Mouse (Mus musculus) forebrain, embryonic 12.5 days (tissue): ENCODE data around the gene Gm49361. TPM values are rescaled to one million over a fixed set of nuclear protein-coding genes. Genes with fewer than 3 reads are reported as not detected.

Experiments used
- ATAC-seq: fragments of 200-750 bp; cut with Nextera tagmentation; 2 replicates; pipeline ENCODE4 v1.8.0; 2017; ENCODE audit warnings: moderate TSS enrichment; ENCODE audit not compliant: low FRiP score
- H3K27ac ChIP-seq: fragments of 300-500 bp; sonication (generic); 2 replicates; pipeline ENCODE4 v1.5.1; 2016; ENCODE audit warnings: mild to moderate bottlenecking
- H3K27me3 ChIP-seq: fragments of 300-500 bp; sonication (generic); 2 replicates; pipeline ENCODE4 v1.6.1; 2016; ENCODE audit warnings: mild to moderate bottlenecking
- H3K36me3 ChIP-seq: fragments of 300-500 bp; sonication (generic); replicated peaks from 2 replicates; pipeline ENCODE4 v1.6.1; 2016; ENCODE audit warnings: mild to moderate bottlenecking
- H3K4me1 ChIP-seq: fragments of 300-500 bp; sonication (generic); 2 replicates; pipeline ENCODE4 v1.6.1; 2016
- H3K4me2 ChIP-seq: fragments of 300-500 bp; sonication (generic); 2 replicates; pipeline ENCODE4 v1.6.1; 2016; ENCODE audit warnings: mild to moderate bottlenecking, moderate library complexity
- H3K4me3 ChIP-seq: fragments of 300-500 bp; sonication (generic); replicated peaks from 2 replicates; pipeline ENCODE4 v1.5.1; 2016; ENCODE audit warnings: mild to moderate bottlenecking
- H3K9ac ChIP-seq: fragments of 300-500 bp; sonication (generic); 2 replicates; pipeline ENCODE4 v1.6.1; 2016; ENCODE audit warnings: mild to moderate bottlenecking
- H3K9me3 ChIP-seq: fragments of 300-500 bp; sonication (generic); 2 replicates; pipeline ENCODE4 v1.6.1; 2016
- WGBS: fragments of 180-500 bp; shearing (Covaris S2); methylation state at CpG from one replicate; pipeline ENCODE4 v1.1.7; 2016; 5-methylcytosine and 5-hydroxymethylcytosine counted together
- polyA plus RNA-seq: library from polyadenylated mRNA; unstranded; fragments of >200 nt; fragmentation: Nextera tagmentation; extraction: Ambion mirVana; gene quantifications from 2 replicates; pipeline ENCODE4 v1.2.1, GENCODE M21; 2016

The Gm49361 gene
- not detected in 2 replicates for polyA plus RNA-seq

DNA sequence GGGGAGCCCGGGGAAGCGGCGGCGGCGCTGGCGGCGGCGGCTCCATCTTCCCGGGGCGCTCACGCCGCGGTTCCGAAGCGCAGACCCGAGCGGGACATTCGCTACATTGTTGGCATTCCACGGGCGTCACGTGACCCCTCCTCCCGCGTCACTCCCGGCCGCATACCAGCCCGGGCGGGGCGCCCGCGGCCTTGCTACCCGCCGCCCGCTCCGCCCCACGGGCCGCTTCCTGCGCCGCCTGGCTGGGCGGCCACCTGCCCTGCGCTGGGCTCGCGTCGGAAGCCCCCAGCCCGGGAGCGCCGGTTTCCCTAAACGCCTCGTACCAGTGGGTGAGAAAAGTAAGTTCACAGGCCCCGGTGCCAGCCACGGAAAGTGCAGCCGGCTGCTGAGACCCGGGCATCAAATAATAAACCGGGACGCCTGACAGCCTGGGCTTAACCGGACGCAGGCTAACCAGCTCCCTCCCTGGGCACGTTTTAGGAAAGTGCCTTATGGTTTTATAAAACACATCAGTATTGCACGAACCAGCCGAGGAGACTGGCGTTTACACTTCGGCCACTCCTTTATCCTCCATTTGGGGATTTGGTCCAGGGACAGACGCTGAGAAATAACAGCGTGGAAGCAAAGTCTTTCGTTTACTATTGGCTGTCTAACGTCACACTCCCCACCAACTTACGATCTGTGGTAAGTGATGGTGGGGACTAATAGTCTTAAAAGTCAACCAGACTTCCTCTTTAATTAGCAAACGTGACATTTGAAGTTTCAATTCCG is at the start of gene Gm49361:
Gene Gm49361 (minus strand): TSS at position 103 of the 771 bp plus-strand sequence.
- no peaks in the 10 kb centered on the region for H3K27me3 ChIP-seq
- peak within 1 kb of the TSS; percentile 92 for H3K4me3 ChIP-seq
- no peaks in the 10 kb centered on the region for H3K9me3 ChIP-seq
- WGBS, result under 1% methylated on average over 64 of the region's 68 CpGs
- ATAC-seq, result peak; percentile 88
- H3K4me2 ChIP-seq, result peak within 1 kb of the TSS; percentile 88
- H3K36me3 ChIP-seq, result no peaks in the 10 kb centered on the region
- peaks cover 20% of the 10 kb centered on the region for H3K4me1 ChIP-seq
- peak within 1 kb of the TSS; percentile 88 for H3K9ac ChIP-seq
- H3K27ac ChIP-seq, result peak within 1 kb of the TSS; percentile 74

DNA sequence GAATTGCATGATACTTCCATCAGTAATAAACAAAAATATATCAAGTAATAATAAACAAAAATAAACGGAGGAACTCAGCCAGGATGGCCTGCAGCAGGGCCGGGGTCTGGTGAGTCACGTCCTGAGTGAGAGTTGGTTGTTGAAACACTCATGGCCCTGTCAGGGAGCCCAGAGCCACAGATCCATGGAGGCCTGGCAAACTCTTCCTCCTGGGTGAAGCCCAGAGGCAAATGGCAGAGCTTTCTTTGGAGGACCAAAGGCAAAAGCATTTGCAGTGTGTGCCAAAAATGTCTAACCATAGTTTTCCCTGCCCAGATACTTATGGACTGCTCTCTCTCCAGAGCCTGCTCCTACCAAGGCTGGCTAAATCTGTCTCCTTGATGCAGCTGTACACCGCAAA is 45.3 kb upstream of the Gm49361 start:
- no peak for ATAC-seq

DNA sequence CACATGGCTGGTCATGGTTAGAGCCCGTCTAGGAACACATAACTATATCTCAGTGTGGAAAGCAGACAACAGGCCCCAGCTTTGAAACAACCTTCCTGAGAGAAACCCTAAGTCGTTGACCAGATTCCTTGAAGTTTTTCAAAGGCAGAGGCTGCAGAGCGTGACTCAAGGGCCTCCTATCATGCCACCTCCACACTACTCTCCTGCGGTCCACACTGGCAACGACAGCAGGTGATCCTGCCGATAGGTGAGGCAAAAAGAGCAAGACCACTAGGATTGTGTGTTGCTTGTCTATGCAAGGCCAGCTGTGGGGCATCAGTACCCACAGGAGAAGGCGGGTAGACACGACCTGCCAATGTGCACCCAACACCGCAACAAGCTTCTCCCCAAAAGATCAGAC is 43.9 kb upstream of the Gm49361 start:
- H3K27ac ChIP-seq, result no peak overlapping the region
- no peak overlapping the region for H3K9ac ChIP-seq
- no peak overlapping the region for H3K4me2 ChIP-seq
- no peaks in the 10 kb centered on the region for H3K36me3 ChIP-seq
- no peaks in the 10 kb centered on the region for H3K27me3 ChIP-seq
- no peak overlapping the region for H3K4me3 ChIP-seq
- no peak for ATAC-seq
- 90% methylated on average over 9 of the region's 9 CpGs for WGBS
- H3K4me1 ChIP-seq, result no peaks in the 10 kb centered on the region
- no peaks in the 10 kb centered on the region for H3K9me3 ChIP-seq

More for the DNA sequence above, 45.3 kb upstream of the Gm49361 start:
- H3K4me1 ChIP-seq, result no peaks in the 10 kb centered on the region
- no peak overlapping the region for H3K9ac ChIP-seq
- H3K9me3 ChIP-seq, result no peaks in the 10 kb centered on the region
- no peak overlapping the region for H3K4me3 ChIP-seq
- H3K36me3 ChIP-seq, result no peaks in the 10 kb centered on the region
- H3K27ac ChIP-seq, result no peak overlapping the region
- H3K27me3 ChIP-seq, result no peaks in the 10 kb centered on the region
- WGBS, result 80% methylated on average over 4 of the region's 4 CpGs
- no peak overlapping the region for H3K4me2 ChIP-seq

DNA sequence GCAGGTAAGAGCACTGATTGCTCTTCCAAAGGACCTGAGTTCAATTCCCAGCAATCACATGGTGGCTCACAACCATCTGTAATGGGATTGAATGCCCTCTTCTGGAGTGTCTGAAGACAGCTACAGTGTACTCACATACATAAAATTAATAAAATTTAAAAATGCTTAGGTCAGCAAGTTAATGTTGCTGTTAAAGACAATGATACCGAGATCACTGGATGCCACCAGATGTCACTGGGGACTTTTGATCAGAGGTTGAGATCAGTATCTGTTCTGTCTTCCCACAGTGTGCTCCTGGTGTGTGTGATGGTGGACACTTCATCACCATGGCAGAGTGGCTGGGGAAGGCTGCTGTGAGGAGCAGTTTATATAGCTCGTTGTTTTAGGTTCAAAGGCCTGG is 43.4 kb upstream of the Gm49361 start:
- ATAC-seq, result no peak
- no peak overlapping the region for H3K9ac ChIP-seq
- no peak overlapping the region for H3K4me2 ChIP-seq
- H3K36me3 ChIP-seq, result no peaks in the 10 kb centered on the region
- H3K9me3 ChIP-seq, result no peaks in the 10 kb centered on the region
- WGBS, result 73% methylated on average over 2 of the region's 2 CpGs
- H3K27ac ChIP-seq, result no peak overlapping the region
- H3K4me1 ChIP-seq, result no peaks in the 10 kb centered on the region
- H3K27me3 ChIP-seq, result no peaks in the 10 kb centered on the region
- H3K4me3 ChIP-seq, result no peak overlapping the region

DNA sequence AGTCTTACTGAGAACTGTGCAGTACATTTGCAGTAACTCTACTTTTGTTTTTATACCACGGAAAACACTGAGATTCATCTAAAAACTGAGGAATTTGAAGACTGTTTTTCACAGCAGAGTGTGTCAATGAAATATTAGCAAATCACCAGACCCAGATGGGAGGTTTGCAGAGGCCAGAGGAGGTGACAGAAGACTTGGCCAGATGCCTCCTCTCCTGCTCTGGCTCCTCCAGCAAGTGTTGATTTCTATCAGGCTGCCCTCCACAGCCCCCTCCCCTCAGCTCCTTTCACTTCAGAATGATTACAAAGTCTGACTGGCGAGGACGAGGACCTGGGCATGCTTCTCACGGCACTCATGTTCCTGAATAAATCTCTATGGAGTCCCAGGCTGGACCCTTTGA is 41.5 kb upstream of the Gm49361 start:
- Histone ChIP-seq H3K27me3 (no peaks in the 10 kb centered on the region), H3K4me1 (no peaks in the 10 kb centered on the region), H3K9me3 (no peaks in the 10 kb centered on the region), H3K27ac (no peak overlapping the region), H3K36me3 (no peaks in the 10 kb centered on the region), H3K9ac (no peak overlapping the region), H3K4me3 (no peak overlapping the region), H3K4me2 (no peak overlapping the region)
- no peak for ATAC-seq
- 81% methylated on average over 4 of the region's 4 CpGs for WGBS

DNA sequence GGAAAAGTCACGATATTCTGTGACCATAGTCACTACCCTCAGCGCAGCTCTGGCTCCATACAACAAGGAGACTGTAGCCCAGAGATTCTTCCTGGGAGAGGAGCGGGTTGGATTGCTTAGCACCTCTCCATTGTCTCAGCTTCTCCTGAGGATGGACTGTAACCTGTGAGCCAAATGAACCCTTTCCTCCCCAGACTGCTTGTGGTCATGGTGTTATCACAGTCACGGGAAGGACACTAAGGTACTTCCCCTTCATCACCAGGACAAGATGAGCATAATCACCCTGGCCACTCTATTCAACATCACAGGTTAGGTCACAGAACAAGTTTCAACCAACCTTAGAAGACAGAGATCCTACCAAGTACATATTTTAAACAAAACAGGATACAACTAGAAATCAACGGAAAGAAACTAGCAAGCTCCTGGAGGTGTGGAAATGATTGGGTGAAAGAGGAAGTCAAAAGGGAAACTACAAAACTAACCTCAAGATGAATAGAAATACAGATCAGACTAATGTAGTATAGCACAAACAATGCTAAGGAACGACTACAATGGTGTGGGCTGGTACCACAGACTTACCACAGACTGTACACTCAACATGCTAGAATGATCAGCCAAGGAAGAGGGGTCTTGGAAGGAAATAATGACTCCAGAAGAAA is 26.4 kb upstream of the Gm49361 start:
- Histone ChIP-seq H3K27me3 (no peaks in the 10 kb centered on the region), H3K27ac (no peak overlapping the region), H3K9ac (no peak overlapping the region), H3K9me3 (0 out of 2 replicates have a peak, but pooled peaks cover 5% of the 10 kb centered on the region), H3K36me3 (no peaks in the 10 kb centered on the region), H3K4me3 (no peak overlapping the region), H3K4me2 (no peak overlapping the region), H3K4me1 (no peaks in the 10 kb centered on the region)
- 83% methylated on average over 6 of the region's 6 CpGs for WGBS
- no peak for ATAC-seq

DNA sequence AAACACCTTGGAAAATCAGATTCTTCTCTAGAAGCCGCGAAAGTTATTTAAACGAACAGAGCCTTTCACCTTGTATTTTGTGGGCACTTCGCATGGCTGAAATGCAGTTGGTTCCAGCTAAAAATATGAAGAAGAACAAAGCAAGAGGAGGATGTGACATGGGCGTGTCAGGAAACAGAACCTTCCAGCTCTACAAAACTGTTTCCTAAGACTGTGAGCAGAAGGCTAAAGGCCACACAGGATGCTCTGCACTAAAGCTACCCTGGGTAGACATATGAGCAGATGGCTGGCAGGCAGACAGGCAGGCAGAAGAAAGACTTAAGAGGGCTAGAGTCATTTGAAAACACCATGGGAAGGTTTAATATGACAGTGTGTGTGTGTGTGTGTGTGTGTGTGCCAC is 23.2 kb upstream of the Gm49361 start:
- Histone ChIP-seq H3K9ac (no peak overlapping the region), H3K27me3 (no peaks in the 10 kb centered on the region), H3K4me1 (no peaks in the 10 kb centered on the region), H3K4me3 (no peak overlapping the region), H3K36me3 (no peaks in the 10 kb centered on the region), H3K9me3 (0 out of 2 replicates have a peak, but pooled peaks cover 5% of the 10 kb centered on the region), H3K27ac (no peak overlapping the region), H3K4me2 (no peak overlapping the region)
- WGBS, result 95% methylated on average over 5 of the region's 5 CpGs
- ATAC-seq, result no peak

DNA sequence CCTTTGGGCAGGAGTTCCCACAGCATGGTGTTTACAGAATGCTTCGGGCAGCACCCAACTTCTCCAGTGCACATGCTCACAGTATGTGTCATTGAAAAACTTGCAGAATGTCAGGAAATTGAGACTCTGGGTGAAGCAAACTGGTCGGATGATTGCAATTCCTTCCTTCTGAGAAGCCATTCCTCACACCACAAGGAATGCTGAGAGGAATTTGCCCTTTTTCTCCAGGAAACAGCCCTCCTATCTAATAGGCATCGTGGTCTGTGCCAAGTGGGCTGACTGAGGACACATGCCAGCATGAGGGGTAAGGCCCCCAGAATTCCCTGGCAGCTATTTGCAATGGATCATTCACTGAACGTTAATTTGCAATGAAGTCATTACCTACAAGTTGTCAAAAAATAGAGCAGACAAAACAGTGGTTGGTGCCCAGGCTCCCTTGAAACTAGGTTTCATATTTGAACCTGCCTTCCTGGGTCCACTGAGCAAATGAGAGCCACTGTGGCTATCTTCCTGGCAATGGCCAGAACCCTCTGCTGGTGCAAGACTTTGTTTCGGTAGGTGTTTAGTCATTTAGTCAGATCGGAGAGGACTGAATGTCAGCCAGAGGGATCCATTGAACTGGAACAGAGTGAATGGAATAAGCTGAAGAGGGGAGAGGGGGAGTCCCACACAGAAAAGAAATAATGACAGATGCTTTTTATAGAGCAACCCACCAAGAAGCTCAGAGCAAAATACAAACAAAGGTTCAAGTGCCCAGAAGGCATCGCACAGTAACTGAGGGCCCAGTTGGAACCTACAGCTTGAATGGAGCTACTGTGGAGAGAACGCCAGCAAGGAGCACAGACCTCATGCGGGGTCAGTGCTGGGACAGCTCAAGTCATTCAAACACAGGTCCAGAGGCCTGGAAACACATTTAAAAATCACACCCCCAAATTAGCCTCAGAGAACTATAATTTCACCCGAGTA is 14.8 kb upstream of the Gm49361 start:
- H3K27me3 ChIP-seq, result peaks cover 14% of the 10 kb centered on the region; the same call in 1 of the 2 replicates
- H3K4me1 ChIP-seq, result peaks cover 7% of the 10 kb centered on the region
- H3K9ac ChIP-seq, result no peak overlapping the region
- H3K9me3 ChIP-seq, result no peaks in the 10 kb centered on the region
- H3K4me2 ChIP-seq, result no peak overlapping the region
- no peak overlapping the region for H3K4me3 ChIP-seq
- no peak overlapping the region for H3K27ac ChIP-seq
- no peaks in the 10 kb centered on the region for H3K36me3 ChIP-seq
- no peak for ATAC-seq
- WGBS, result 48% methylated on average over 10 of the region's 10 CpGs

DNA sequence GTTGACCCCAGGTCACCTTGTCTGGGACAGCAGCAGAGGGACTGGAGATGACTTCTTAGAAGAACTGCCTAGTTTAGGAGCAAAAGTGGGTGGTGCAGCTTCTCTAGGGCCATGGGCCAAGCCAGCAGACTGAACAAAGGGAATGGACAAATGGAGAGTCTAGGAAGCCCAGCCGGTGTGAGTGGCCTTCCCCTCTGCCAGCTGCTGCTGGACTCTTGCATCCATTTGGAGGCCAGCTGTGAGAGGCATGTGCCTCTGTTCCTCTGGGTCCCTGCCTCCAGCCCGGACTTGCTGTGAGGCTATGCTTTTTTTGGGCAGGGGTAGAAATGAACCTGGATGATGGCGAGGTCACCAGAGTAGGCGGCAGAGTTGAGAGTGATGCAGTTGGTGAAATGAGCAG is 12.3 kb upstream of the Gm49361 start, which contains the start of gene Lats2:
Gene Lats2 (minus strand): TSS at position 152 of the 400 bp plus-strand sequence.
- Histone ChIP-seq H3K9ac (no peak within 1 kb of the TSS), H3K27me3 (peaks cover 14% of the 10 kb centered on the region; the same call in 1 of the 2 replicates), H3K4me2 (no peak within 1 kb of the TSS), H3K4me1 (peaks cover 15% of the 10 kb centered on the region), H3K4me3 (no peak within 1 kb of the TSS), H3K27ac (no peak within 1 kb of the TSS), H3K36me3 (no peaks in the 10 kb centered on the region), H3K9me3 (no peaks in the 10 kb centered on the region)
- WGBS, result 83% methylated on average over 4 of the region's 4 CpGs
- ATAC-seq, result no peak

DNA sequence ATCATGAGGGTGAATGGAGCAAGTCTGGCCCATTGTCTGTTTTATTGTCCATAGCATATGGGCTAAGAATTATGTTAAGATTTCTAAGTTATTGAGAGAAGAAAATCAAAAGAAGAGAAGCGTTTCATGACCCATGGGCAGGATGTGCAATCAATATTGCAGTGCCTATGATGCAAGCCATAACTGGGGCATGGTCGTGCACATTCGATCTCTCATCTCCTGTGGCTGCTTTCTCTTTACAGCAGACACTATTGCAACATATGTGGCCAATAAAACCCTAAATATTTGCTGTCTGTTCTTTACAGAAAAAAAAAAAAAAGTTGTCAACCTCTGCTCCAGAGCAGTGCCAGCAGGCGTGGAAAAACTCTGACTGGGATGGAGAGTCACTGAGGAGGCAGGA is 10.2 kb upstream of the Gm49361 start:
- H3K36me3 ChIP-seq, result no peaks in the 10 kb centered on the region
- H3K27ac ChIP-seq, result no peak overlapping the region
- no peaks in the 10 kb centered on the region for H3K9me3 ChIP-seq
- H3K4me1 ChIP-seq, result peaks cover 14% of the 10 kb centered on the region
- H3K27me3 ChIP-seq, result peaks cover 6% of the 10 kb centered on the region; the same call in 1 of the 2 replicates
- H3K4me3 ChIP-seq, result no peak overlapping the region
- ATAC-seq, result no peak
- WGBS, result 85% methylated on average over 4 of the region's 4 CpGs
- H3K9ac ChIP-seq, result no peak overlapping the region
- H3K4me2 ChIP-seq, result no peak overlapping the region

DNA sequence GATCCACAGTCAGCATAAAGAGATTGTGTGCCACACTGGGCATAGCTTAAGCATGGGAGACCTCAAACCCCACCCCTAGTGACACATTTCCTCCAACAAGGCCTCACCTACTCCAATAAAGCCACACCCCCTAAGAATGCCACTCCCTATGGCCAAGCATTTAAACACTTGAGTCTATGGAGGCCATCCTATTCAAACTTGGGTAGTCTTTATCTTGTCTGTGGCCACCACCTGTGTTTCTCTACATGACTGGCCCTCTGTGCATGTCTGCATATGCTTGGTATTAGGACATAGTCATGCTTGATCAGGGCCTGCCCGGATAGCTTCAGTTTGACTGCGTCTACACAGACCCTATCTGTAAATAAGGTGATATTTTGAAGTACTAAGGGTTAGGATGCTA is 9.8 kb upstream of the Gm49361 start:
- peaks cover 10% of the 10 kb centered on the region; the same call in 1 of the 2 replicates for H3K4me1 ChIP-seq
- no peak for ATAC-seq
- 94% methylated on average over 2 of the region's 2 CpGs for WGBS

More for the DNA sequence above, 9.8 kb upstream of the Gm49361 start:
- H3K4me3 ChIP-seq, result no peak overlapping the region
- H3K9me3 ChIP-seq, result no peaks in the 10 kb centered on the region
- H3K36me3 ChIP-seq, result no peaks in the 10 kb centered on the region
- H3K27me3 ChIP-seq, result peaks cover 6% of the 10 kb centered on the region; the same call in 1 of the 2 replicates
- H3K4me2 ChIP-seq, result no peak overlapping the region
- no peak overlapping the region for H3K9ac ChIP-seq
- no peak overlapping the region for H3K27ac ChIP-seq
